Mouse (Mus musculus) heart, adult 8-10 months (tissue): ENCODE measurements around the gene Golt1a. TPM values are rescaled to one million over a fixed set of nuclear protein-coding genes. Genes with fewer than 3 reads are reported as not detected.
"Not testable (repeated sequence)": the region's sequence is repeated elsewhere in the genome, so short reads cannot be mapped to it uniquely, and the experiment has no call there.

ENCODE experiments used
- DNase-seq: peaks from one replicate; pipeline ENCODE4 v3.0.0; 2022; ENCODE audit warnings: low spot score
- total RNA-seq, 4 experiments: library from RNA; stranded (reverse); gene quantifications; 2 replicates each; pipeline ENCODE4 v1.2.4; 2022

The Golt1a gene
- total RNA-seq, 4 experiments from 2014 or later: not detected

DNA sequence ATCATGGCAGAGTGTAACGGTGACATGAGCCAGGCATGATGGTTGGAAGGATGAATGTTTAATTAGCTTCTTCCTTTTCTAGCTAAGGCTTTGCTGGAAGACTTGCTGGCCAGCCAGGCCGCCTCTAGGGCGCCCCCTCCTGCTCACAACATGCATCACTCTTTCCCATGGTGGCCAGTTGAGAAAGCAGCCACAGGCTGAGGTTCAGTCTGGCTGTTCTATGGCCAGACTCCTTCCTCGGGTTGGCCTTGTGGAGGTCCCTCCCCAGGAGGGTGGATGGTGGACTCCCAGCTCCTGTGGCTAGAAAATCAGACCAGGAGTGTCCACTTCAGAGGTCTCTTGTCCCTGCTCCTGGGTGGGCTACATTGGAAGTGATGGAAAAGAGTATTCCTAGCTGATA, 2.8 kb upstream of the Golt1a start:
- DNase-seq: peak; percentile 73

DNA sequence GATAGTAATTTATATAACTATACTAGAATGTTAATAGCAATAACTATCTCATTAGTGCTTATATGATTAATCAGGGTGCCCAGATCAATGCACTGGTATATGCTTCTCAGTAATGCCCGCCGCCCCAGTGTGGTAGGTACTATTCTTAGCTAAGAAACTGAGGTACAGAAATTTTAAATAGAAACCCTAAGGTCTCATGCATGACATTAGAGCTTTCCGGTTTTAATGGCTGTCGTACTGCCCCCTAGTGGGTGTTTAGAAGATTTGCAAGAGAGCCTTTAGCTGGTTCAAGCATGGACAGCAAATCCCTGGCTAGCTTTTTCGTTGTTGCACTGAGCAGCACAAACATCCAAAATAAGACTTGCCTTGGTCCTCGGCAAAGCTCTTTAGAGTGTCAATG, 2.3 kb upstream of the Golt1a start:
- peak; percentile 58 for DNase-seq

- DNase-seq: no peak
Measured at GRCm38 (mm10) chr1:133311240-133311639, 1.6 kb downstream of the Golt1a start.

GRCm38 (mm10) chr1:133311946-133312345, 2.3 kb downstream of the Golt1a start:
- no peak for DNase-seq

DNA sequence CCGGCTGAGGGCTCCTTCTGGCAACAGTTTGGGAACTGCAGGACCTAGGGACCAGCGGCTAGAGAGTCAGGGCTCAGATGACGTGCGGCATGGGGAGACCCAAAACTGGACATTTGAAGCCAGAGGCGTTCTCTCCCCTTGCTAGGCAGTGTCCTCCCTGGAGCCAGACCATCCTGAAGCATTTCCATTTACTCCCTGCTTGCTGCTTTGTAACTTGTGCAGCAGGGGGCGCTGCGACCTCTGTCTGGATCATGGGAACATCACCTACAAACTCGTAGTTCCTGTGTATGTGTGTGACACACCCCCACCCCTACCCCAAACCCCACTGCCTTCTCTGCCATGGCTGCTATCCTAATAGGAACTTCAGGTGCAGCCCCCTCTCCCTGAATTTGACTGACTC, 4.8 kb downstream of the Golt1a start:
- DNase-seq: peak; percentile 24

- no peak for DNase-seq
Measured at GRCm38 (mm10) chr1:133315775-133316174, 6.2 kb downstream of the Golt1a start.

GRCm38 (mm10) chr1:133316577-133316976, 7.0 kb downstream of the Golt1a start:
- no peak for DNase-seq

- no peak for DNase-seq
Measured at GRCm38 (mm10) chr1:133317149-133317548, 7.5 kb downstream of the Golt1a start.

DNA sequence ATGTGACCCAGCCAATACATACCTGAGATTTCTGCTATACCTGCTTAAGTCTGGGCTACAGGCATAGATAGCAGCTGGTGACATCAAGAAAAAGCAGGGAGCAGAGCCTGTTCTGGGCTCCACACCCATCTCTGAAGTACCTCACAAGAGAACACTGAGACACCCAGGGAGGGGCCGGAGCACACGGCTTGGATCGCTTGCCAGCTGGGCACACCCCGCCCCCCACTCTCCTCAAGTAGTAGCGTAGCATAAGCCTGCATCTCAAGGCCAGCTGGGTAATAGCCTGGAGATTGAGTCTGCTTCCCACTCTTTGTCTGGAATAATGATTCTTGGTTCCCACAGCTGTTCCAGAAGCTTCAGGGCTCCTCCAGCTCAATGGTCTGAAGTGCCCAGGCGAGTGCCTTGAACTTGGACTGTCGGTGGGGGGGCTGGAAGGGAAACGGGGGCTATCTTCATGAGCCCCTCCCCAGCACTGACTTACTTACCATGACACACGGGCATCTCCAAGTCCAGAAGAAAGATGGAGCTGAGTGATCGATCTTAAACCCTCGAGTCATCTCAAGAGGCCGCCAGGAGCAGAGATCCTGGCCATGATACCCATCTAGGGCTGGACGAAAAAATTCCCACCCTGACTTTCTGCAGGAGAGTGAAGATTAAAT, 11.8 kb downstream of the Golt1a start, which contains the start of gene Kiss1:
TSS of gene Kiss1 (plus strand) at position 609 of the 659 bp plus-strand sequence.
- no peak for DNase-seq

DNA sequence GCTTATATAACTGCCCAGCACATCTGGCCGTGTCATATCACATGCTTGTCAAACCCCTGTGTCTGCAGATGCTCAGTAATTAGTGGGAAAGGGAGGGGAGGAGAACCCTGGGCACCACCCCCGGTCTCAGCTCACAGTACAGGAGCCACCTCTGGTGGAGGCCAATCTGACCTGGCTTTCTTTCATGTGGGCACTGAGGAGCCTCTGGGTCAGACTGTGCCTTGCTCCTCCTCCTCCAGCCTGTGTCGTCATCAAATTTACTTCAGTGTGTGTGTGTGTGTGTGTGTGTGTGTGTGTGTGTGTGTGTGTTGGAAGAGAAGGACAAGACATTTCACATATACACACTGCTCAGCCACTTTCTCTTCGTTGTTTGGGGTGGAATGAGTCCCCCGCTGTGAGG, 13.7 kb downstream of the Golt1a start:
- no peak for DNase-seq

DNA sequence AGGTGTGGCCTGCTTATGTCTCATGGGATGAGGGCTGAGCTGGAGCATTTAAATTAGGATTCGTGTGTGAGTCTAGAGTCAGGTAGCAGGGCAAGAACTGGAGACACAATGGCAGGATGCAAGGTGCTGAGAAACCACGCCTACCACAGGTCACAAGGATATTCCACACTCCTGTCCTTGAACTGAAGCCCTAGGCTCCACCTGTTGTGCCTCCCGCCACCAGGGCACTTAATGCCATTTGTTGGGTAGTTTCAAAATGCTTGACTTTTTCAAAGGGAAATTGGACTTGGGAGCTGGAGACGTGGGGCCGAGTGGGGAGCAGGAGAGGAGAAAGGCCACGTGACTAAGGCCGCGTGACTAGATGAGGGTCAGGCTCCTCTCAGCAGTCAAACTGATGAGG, 16.4 kb downstream of the Golt1a start:
- no peak for DNase-seq

GRCm38 (mm10) chr1:133327094-133327493, 17.5 kb downstream of the Golt1a start:
- DNase-seq: no peak

DNA sequence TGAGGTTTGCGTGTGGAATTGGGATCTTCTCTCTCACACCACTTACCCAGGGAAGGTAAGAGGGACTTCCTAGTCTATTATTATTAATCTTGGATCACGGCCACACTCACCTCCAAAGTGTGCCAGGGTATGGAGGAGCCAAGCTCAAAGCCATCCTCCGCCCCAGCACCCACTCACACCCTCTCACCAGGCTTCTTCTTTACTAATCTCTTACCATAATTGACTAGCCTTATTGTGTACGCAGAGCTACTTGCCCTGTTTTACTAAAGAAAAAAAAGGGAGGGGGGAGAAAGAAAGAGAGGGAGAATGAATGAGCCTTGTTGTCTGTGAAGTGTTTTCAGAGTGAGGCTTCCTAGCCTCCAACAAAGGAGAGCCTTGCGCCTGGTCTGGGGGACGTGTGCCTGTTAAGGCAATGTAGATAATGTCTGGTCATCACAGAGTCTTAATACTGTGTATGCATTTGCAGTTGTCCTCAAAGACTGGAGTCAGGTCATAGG, 18.7 kb downstream of the Golt1a start:
- DNase-seq: no peak

GRCm38 (mm10) chr1:133328896-133329637, 19.5 kb downstream of the Golt1a start:
- DNase-seq: no peak

DNA sequence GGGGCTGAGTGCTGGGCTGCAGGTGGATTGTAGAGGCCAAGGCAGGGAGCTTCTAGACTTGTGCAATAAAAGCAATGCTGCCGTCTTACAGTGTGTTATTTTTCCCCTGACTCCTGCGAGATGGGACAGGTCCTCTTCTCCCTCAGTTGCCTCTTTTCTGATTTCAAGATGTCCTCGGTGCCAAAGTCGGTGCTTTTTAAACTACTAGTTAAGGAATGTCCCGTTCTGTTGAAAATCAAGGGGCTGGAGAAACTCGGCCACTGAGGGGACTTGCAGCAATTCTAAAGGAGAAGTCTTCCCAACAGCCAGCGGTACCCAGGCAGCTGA, 20.0 kb downstream of the Golt1a start:
- DNase-seq: no peak

DNA sequence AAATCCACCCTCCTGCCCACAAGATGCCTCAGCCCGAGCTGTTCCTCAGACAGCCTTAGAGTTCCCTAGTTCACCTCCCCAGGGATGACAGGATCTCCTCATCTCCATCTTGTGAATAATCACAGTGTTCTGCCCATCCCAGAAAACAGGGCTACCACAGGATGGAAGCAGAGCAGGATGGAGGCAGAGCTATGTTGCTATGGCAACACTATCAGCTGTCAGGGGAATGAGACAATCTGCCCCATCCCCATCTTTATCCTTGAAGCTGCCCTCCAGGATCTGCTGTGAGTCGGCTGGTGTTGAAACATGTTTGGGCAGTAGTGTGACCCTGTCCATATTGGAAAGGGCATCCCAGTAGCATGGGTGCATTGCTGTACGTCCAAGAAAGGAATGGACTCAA, 21.5 kb downstream of the Golt1a start:
- DNase-seq: no peak

GRCm38 (mm10) chr1:133332656-133333430, 23.2 kb downstream of the Golt1a start:
- no peak for DNase-seq

DNA sequence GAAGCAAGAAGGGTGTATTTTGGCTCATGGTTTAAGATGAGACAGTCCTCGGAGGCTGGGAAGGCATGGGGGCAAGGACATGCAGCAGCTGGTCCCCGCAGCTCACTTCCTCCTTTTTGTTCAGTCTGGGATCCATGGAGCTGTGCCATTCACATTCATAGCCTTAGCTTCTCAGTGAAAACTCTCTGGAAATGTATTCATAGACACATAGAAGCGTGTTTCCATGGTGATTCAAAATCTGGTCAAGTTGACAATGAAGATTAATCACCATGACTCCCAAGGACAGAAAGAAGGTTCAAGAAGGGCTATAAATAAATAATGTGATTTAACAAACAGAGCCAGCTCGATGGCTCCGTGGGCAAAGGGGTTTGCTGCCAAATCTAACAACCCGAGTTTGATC, 24.3 kb downstream of the Golt1a start:
- DNase-seq: no peak

DNA sequence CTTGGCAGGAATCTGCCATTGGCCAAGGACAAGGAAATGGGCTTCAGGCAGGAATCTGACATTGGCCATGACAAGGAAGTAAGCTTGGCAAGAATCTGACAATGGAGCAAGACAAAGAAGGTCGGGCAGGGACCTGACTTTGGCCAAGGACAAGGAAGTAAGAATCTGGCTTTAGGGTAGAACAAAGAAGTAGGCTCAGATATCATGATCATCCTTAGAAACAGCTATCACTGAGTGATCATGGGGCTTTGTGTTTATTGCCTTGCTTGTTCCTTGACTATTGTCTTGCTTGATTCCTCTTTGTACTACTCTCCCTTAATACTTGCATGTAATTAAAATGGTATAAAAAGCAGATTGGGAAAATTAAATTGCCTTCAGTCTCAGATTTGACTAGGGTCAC, 30.8 kb downstream of the Golt1a start:
- not testable (repeated sequence) for DNase-seq

- DNase-seq: no peak
Measured at GRCm38 (mm10) chr1:133344357-133344756, 34.8 kb downstream of the Golt1a start.

DNA sequence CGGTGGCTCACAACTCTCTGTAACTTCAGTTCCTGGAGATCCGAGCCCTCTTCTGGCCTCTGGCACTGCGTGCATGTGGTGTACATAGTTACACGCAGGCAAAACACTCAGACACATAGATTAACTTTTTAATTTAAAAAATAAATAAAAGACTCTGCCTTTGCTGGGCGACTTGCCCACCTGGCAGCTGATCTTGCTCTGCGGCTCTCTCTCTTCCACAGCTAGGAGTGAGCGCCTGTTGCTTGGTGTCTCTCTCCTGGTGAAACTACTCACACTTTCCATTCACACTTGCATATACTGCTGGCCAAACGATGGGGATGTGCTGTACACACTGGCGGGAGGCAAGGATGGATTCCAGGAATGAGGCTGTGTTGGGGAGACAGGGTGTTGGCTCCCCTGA, 36.9 kb downstream of the Golt1a start:
- no peak for DNase-seq

DNA sequence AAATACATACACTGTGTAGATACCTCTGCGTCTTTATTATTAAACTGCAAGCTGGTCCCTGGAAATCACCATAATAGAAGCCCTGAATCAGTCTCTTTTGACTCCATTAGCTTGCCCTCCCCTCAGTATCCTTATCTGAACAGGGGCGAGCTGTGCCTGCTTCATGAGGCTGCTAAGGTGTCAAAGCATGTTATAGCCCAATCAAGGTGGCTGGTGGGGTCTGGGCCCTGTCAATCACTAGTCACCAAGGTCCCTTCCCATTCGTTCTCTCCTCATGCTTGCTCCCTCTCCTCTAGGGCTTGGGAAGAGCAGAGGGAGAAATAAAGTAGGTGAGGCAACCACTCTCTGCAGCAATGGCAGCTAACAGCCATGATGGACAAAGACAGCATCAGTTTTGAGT, 37.6 kb downstream of the Golt1a start:
- DNase-seq: no peak
